Mouse (Mus musculus) kidney, postnatal 4 days (tissue): Measurements from ENCODE around the gene Gpc5.
A peak's percentile ranks its signal among the peaks of the same experiment; 100 is the strongest.
"Not testable (repeated sequence)": the region's sequence is repeated elsewhere in the genome, so short reads cannot be mapped to it uniquely, and the experiment has no call there.

Experiments
- DNase-seq, 2 experiments: peaks; one replicate each; pipeline ENCODE4 v3.0.0; 2021; ENCODE audit warnings: mixed read lengths in 2 of 2

Gene Gpc5

DNA sequence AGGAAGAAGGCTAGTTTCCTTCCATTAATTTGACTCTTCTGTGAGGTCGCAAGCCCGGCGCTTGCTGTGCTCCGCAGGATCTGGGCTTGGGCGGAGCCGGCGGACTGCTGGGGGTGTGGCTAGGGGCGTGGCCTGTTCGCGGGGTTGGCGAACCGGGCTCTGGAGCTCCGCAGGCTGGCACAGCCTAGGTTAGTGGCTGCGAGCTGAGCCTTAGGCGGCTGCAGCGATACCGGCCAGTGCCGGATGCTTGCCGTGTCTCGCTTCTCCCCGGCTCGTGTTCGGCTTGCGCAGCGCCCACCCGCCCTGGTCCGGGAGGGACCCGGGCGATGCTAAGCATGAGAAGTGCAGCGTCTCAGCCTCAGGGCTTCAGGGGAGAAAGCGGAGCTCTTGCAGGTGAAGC is at the start of gene Gpc5:
TSS of gene Gpc5 (plus strand) at position 135 of the 400 bp plus-strand sequence.
- DNase-seq = peak; percentile 94

DNA sequence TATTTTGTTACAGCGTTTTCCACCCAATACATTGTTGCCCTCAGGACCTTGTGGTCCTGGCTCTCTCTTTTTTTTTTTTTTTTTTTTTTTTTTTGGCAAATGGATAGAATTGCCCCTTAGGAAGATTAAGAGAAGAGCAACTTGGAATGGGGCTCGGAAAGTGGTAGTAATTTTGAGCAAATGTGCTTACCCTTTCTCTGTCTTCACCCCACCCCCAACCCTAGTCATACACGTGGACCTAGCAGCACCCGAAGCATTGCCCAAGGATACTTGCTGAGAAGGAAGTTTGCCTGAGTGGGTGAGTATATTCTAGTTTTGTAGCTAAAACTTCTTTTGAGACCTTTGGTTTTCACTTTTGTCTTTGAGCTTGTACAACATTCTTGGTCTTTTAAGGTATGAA is 49.4 kb upstream of the Gpc5 start:
- peak in 1 of 2 experiments; percentile 13 for DNase-seq

DNA sequence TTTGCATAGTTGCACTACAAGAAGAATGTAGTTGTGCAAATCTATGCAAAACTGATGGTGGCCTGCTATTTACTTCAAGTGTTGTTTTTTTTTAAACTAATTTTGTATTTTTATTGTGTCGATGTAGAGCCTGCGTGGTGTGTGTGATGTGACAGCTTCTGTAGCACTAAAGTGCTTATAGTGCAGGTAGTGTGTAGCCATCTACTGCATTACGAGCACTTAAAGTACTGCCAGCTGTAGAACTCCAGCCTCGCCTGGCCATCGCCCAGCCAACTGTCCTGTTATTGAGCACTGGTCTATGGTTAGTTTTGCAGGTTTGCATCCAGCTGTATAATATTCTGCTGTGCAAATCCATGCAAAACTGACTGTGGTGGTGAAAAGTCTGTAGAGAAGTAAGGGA is 48.0 kb upstream of the Gpc5 start:
- DNase-seq = no peak

DNA sequence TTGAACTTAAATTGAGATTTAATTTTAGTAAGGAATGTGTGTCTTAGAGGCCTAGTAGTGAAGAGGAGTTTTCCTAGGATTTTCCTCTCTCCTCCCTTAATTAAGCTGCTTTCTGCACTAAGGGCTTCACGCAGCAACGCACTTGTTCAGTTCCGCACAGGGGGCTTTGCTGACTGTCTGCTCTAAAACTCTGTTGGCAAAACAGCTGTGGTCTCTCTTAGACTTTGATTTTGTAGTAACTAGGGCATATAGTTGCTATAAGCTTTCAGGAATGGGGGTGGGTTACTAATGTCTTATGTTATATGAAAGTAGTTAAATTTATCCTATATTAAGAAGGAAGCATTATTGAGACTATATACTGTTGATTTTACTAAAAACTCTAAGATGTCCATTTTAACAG is 46.3 kb upstream of the Gpc5 start:
- no peak for DNase-seq

DNA sequence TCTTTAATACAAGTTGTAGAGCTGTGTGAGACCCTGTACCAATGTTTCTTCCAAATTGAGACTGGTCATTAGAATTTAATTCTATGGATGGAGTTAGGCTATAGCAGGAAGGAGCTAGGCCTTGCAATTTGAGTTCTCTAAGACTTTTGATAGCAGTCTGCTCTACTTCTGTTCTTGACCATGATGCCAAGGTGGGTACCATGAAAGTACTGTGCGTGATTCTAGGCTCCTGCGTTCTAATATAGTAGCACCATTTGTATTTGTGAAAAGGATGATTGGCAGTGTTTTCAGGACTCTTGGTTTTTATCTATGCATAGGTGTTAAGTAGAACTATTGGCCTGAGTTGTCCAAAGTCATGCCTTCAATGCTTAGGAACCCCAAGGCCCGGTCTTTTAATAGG is 44.7 kb upstream of the Gpc5 start:
- no peak for DNase-seq

DNA sequence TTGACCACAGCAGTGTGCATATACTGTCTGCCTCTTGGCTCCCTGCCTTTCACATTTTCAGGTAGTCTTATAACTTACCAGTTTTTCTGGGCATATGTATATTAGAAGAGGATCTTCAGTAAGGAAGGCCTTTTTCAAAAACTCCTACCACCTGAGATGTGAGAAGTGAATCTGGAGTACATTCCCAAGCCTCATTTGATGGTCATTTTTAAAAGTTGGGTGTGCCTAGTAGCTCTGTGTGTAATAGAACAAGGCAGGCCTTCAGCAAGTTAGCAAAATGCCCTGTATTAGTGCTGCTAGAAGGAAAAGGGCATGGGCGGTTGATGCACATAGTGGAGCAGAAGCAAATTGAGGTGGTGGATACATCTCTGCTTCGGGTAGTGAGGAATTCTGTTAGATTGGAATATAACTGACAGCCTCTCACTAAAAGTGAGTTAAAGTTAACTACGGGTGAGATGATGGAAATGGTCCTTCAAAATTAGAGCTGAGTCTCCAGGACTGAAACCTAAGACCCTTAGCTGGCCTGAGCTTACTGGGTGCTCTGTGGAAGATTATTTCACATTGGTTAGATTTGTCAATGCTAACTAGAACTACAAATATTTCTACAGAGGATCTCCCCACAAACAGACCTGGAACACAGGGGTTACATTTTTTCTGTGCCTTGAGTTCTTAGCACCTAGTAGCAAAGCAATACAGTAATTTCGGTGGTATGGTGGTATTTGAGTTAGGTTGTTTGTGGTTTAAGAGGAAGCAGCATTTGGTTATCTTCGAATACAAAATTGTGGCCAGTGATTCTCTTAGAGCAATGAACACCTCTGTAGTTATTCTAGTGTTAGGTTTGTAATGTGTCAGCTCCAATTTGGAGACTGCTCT is 43.8 kb upstream of the Gpc5 start:
- DNase-seq = no peak

DNA sequence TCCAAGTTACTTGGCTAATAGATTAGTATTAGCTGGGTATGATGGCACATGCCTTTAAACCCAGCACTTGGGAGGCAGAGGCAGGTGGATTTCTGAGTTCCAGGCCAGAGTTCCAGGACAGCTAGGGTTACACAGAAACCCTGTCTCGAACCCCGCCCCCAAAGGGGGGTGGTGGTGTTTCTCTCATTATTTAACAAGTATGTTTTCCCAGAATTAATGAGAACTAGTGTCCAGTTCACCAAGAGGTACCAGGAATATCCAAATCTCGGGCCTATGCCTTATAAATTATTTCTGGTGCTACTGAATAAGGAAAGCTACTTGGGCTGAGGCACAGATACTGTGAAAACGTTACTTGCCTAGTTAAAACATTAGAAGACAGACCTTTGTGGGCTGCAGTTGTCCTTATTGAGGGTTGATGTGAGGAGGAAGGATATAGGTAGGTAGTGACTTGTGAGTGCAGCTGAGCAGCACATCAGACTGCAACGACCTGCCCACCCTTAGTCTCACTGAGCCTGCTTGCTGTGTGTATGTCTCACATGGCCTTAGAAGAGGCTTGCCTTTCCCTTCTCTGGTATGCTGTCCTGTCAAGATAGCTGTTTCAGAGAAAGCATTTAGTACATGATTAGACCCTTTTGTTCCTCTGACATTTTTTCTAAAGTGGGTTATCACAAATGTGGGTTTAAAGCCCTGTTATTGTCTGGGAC is 43.0 kb upstream of the Gpc5 start:
- DNase-seq = no peak

DNA sequence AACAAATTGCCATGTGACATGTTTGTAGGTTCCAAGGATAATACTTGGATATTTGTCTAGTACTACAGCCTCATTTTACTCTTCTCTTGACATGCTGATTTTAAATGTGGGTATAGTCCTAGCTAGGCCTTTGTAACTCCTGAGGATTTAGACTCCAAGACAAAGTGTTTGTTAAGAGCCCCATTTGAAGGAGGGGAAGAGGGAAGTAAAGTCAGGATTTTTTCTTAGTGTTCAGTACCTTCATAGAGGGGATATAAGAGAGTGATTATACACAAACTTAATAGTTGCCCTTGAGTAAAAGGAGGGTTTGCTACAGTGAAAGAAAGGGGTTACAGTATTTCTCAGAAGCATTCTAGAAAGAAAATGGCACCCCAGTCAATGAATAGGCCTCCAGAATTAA is 42.2 kb upstream of the Gpc5 start:
- DNase-seq = no peak

DNA sequence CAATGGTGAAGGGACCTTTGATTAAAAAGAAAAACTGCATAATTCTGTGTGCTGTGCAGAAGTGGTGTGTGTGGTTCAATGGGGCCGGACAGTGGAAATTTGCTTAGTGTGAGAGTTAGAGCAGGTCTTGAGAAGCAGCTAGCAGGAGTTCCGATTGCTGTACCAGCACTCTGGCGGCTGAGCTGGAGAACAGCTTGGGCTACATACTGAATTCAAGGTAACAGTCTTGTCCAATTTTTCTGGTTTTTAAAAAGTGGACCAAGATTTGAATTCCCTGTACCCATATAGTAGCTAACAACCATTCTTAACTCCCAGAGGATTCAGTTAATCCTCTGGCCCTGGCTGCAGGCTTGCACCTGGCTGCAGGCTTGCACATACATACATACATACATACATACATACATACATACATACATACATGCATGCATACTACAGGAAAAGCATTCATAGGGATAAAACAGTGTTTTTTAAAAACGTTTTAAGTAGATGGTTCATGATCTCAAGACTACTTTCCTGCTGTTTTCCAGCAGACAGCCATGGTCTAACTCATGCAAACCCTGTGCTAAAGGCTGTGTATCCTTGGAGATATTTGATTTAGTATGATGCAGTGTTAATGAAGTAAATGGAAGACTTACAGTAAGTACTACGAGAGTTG is 40.8 kb upstream of the Gpc5 start:
- no peak for DNase-seq

DNA sequence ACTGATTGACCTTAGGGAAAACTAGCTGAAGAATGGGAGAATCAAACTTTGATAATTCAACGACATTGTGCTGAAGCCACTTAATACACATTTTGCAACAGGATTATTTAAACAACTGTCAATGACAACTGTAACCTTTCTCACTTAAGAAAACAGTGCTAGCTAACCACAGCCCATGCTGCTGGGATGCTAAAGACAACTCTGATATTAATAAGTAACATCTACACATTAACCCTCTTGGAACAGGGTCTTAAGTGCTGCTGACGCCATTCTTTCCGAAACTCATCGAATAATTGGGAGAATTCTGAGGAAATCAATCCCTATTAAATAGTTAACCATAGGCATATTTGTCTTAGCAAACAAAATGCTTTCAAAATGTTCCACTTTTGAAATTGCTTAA is 39.6 kb upstream of the Gpc5 start:
- no peak for DNase-seq

DNA sequence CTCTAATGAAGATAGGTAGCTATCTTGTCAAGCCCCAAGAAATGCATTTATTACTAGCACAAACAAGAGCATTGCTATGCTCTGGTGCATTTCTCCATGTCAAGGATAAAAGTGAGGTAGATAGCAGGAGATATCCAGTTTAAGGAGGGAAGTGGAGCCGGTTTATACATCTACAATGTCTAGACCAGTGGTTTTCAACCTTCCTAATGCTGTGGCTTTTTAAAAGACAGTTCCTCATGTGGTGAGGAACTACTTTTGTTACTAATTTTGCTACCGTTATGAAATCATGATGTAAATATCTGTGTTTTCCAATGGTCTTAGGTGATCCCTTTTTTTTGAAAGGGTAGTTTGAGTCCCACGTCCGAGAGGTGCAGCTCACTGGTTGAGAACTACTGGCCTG is 37.8 kb upstream of the Gpc5 start:
- no peak for DNase-seq

DNA sequence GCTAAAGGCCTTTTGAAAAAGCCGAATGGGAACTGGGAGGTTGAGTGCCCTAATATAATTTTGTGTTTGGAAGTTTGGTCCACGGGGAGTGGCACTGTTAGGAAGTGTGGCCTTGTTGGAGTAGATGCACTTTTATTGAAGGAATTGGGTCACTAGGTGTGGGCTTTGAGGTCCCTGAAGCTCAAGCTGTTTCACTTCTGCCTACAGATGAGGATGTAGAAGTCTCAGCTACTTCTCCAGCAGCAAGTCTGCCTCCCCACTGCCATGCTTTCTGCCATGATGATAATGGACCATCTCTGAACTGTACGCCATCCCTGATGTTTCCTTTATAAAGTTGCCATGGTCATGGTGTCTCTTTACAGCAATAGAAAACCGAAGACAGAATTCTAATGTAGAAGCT is 34.5 kb upstream of the Gpc5 start:
- DNase-seq = no peak

DNA sequence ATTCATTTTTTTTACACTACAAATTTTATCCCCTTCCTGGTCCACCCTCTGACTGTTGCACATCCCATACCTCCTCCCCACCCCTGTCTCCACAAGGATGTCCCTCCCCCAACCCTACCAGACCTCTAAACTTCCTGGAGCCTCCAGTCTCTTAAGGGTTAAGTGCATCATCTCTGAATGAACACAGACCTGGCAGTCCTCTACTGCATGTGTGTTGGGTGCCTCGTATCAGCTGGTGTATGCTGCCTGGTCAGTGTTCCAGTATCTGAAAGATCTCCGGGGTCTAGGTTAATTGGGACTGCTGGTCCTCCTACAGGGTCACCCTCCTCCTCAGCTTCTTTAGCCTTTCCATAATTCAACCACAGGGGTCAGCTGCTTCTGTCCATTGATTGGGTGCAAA is 25.9 kb upstream of the Gpc5 start:
- not testable (repeated sequence) for DNase-seq

DNA sequence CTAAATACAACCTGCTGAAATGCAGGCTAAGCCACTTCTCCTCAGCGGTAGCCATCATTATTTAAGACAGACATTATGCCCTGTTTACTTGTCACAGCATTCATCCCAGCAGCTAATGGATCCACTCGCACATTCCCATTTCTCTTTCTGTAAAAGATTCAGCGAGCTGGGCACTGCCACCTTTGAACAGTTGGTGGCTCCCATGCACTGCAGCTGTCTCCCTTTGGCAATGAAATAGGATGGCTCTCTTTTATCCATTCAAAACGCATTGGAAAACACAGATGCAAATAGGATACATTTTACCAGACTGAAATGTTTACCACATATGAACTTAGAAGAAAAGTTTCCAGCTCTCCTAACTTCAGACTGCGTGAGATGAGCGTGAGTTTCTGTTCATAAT is 21.5 kb upstream of the Gpc5 start:
- DNase-seq = peak; percentile 61 to 63

DNA sequence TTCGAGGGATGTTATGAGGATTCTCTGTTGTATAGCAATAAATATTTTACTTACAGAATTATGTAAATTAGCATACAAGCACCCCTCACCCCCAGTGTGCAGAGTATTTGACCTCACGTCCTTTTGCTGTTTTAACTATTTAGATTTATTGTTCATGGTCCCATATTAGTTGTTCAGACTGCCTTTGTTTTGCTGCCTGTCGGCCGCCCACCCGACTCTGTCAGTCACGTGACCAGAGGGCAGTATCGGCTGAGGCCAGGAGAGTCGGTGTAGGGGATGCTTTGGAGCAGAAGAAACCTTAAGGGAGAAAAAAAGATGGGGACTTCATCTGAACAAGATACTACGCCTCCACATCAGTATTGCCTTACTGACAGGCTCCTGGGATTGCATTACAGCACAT is 14.7 kb upstream of the Gpc5 start:
- DNase-seq = no peak

DNA sequence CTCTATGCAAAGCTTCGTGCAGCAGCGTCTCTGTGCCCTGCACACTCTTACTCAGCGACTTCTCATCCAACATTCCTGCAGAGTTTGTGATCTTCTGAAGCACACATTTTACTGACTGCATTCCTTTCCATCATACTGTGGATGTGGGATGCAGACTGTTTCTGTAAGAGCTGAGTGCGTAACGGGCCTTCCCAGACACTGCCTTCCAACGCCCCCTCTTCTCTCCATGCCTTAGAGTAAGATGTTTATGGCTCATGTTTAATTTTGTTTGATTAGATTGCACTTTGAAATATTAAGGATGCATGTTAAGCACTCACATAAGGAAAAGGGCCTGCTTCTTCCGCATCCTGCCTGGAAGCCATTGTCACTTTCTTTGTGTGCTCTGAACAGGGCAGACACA is 14.0 kb upstream of the Gpc5 start:
- DNase-seq = no peak

DNA sequence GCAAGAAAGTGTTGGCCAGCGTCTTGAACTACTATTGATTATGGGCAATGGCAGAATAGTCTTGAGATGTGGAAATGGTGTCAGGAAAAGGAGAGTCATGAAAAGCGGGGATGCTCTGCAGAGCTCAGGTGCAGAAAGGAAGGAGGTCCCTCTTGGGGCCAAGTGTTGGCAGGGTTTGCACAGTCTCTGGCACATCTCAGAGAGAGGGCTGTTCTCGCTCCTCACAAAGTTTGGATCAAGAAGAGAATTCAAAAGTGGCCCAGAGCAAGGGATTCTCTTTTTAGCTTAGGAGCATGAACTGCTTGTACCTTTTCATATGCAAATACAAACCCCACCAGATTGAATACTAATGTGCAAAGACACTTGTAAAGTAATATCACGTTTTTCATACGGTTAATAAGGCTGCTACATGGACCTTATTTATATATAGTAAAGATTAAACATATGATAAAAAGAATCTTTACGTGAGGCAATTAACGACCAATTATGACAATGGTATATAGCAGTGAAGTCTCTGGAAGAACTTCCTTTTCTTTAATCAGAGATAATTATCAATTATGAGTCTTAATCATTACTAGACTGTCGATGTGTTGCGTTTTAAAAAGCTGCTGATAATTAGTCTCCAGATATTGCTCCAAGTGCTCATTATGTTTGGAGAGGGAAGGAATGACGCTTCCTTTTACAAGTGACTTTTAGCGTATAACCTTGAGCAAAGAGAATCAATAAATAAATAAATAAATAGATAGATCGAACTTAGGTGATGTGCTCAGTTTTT is 10.1 kb upstream of the Gpc5 start:
- no peak for DNase-seq

DNA sequence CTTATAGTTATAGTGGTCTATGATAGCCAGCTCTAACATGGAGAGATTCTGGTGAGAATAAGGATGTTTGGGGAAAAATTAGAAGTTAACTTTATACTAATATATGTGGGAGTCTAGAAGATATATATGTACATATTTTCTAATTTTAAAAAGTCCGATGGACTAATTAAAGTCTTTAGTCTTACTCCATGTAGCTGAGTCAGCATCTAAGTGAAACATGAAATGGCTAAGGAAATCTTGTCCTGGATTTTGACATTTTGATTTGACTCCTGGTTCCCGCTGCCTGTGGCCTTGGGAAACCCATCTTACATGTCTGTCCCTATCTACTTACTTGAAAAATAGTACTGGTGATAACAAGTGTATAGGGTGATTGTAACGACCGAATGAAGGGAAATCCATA is 1.5 kb upstream of the Gpc5 start:
- DNase-seq = no peak

DNA sequence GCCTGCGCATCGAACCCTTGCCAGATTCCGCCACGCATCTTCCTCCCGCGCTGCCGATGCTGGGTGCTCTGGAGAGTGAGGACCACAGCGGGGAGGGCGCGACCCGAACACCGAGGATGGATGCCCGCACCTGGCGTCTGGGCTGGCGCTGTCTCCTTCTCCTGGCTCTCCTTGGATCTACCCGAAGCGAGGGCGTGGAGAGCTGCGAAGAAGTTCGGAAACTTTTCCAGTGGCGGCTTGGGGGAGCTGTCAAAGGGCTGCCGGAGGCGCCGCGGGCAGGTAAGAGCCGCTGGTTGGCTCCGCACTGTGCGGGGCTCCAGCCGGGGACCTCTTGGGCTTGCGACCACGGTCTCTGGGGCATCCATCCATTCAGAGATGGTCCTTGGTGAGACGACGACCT is 495 bp downstream of the Gpc5 start:
- DNase-seq = peak in 1 of 2 experiments; percentile 47

DNA sequence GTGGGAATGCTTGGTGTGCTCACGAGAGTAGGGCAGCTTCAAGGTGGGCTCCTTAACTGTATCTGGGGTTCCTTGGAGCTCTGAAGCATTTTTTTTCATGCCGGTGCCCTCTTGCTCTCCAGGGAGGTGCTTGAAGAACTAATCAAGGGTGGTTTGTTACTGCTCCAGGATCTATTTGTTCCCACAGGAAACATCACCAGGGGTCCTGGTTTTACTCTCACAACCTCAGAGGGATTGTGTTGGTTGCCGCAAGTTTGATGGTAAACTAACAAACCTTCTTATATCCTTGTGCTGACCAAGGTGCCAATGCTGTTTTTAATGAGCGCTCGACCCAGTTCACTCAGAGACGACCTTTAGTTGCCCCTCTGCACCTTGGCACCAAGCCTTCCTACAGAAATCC is 937 bp downstream of the Gpc5 start:
- DNase-seq = no peak

DNA sequence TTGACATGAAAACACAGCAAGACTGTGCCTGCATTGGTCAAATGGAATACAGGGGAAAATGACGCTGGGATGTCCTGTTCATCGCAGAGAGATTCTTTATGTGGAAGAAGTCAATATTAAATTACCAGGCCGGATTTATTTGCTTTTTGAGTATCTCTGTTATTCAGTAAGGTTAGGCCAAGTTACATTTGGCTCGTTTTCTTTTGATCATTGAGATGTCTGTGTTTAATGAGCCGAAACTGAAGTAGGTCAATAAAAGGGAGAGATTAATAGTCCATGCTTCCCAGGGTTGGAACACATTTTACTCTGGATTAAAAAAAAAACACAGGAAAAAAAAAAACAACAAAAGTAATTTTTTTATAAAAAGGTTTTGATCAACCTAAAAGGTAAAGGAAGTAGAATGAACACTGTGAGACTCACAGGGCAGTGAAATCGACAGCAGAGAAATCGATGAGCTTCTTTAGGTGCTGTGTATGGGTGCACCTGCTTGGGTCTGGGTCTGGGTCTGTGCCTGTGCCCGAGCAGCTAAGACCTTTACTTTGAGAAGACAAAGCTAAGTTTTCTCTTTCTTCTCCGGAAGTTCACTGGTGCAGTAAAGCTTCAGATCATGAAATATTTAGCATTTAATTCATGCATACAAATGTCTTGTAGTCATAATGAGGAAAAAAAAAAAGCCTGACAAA is 8.7 kb downstream of the Gpc5 start:
- DNase-seq = no peak

DNA sequence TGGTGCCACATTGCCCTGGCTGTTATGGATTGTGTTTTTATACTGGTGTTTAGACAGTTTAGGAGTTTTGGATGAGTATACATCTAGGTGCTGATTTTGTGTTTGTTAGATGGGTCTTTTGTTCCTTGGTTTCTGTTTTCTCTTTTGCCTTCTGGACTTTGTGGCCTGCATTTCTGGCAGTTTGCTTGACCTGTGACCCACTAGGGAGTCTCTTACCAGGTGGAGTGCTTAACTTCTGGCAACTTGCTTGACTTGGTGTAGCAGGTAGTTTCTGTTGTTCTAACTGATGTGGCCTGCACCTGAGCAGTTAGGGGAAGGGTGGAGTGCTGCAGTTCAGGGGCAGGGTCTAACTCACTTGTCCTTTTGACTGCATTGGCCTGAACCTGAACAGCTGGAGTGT is 14.3 kb downstream of the Gpc5 start:
- DNase-seq = no peak

DNA sequence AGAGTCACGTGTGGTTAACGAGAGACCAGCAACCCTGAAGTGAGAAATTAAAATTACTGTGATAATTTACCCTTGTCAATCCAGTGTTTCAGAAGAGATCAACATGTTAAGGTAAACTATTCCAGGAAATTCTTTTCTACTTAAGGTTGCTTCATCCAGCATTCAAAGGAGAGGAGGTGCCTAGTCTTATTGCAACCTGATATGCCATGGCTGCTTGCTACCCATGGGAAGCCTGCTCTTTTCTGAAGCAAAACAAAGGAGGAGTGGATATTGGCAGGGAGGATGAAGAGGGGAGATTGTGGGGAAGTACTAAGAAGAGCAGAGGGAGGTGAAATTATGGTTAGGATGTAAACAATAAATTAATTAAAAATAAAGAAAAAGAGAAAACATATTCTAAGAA is 15.5 kb downstream of the Gpc5 start:
- no peak for DNase-seq
